Mouse (Mus musculus) heart, embryonic 10.5 days (tissue): ENCODE data around the gene Pigq. TPM values are rescaled to one million over a fixed set of nuclear protein-coding genes. Genes with fewer than 3 reads are reported as not detected.

Source experiments
- polyA plus RNA-seq: library from polyadenylated mRNA; unstranded; fragments of >200 nt; fragmentation: Nextera tagmentation; extraction: Ambion mirVana; gene quantifications from 2 replicates; pipeline ENCODE4 v1.2.1, GENCODE M21; 2016

The Pigq gene
- polyA plus RNA-seq, 1 experiment from 2014 or later: 71.8 TPM

Other genes starting within 250 kb of the Pigq start
- gene Gng13, start 227.8 kb downstream of the Pigq start, polyA plus RNA-seq: 2.2 and 4.6 TPM in 2 replicates
- 34.5 and 46.4 TPM in 2 replicates for gene Chtf18, start 217.5 kb downstream of the Pigq start, polyA plus RNA-seq
- 18.1 and 19.8 TPM in 2 replicates for gene Rpusd1, start 217.3 kb downstream of the Pigq start, polyA plus RNA-seq
- gene Mslnl, start 208.9 kb downstream of the Pigq start, polyA plus RNA-seq: not detected in 2 replicates
- 0.98 and 2.8 TPM in 2 replicates for gene Msln, start 190.6 kb downstream of the Pigq start, polyA plus RNA-seq
- 33.5 and 36.0 TPM in 2 replicates for gene Narfl, start 171.2 kb downstream of the Pigq start, polyA plus RNA-seq
- gene Haghl, start 159.3 kb downstream of the Pigq start, polyA plus RNA-seq: 58.0 and 63.8 TPM in 2 replicates
- gene Ccdc78, start 158.4 kb downstream of the Pigq start, polyA plus RNA-seq: 0.18 and 0.37 TPM in 2 replicates
- 74.5 and 74.9 TPM in 2 replicates for gene Fam173a, start 152.0 kb downstream of the Pigq start, polyA plus RNA-seq
- 0.99 TPM in 1 of 2 replicates, not detected in the other for gene AC134908.4, start 149.3 kb downstream of the Pigq start, polyA plus RNA-seq
- 44.3 and 48.0 TPM in 2 replicates for gene Metrn, start 147.8 kb downstream of the Pigq start, polyA plus RNA-seq
- 0.62 and 1.2 TPM in 2 replicates for gene Fbxl16, start 135.9 kb downstream of the Pigq start, polyA plus RNA-seq
- 21.6 and 23.0 TPM in 2 replicates for gene Wdr24, start 121.3 kb downstream of the Pigq start, polyA plus RNA-seq
- 45.8 and 50.7 TPM in 2 replicates for gene Jmjd8, start 116.1 kb downstream of the Pigq start, polyA plus RNA-seq
- gene Stub1, start 111.5 kb downstream of the Pigq start, polyA plus RNA-seq: 343 and 404 TPM in 2 replicates
- gene Rhbdl1, start 107.6 kb downstream of the Pigq start, polyA plus RNA-seq: 2.3 and 4.0 TPM in 2 replicates
- 2.1 and 3.0 TPM in 2 replicates for gene Gm20683, start 103.2 kb downstream of the Pigq start, polyA plus RNA-seq
- 29.0 and 29.8 TPM in 2 replicates for gene Rhot2, start 100.1 kb downstream of the Pigq start, polyA plus RNA-seq
- gene Wdr90, start 83.4 kb downstream of the Pigq start, polyA plus RNA-seq: 22.4 and 31.7 TPM in 2 replicates
- 133 and 201 TPM in 2 replicates for gene Mcrip2, start 76.2 kb downstream of the Pigq start, polyA plus RNA-seq
- gene Mettl26, start 69.9 kb downstream of the Pigq start, polyA plus RNA-seq: 46.7 and 55.4 TPM in 2 replicates
- gene Wfikkn1, start 64.1 kb downstream of the Pigq start, polyA plus RNA-seq: 0.96 and 3.8 TPM in 2 replicates
- 22.2 and 24.4 TPM in 2 replicates for gene Rab40c, start 25.2 kb downstream of the Pigq start, polyA plus RNA-seq
- gene Nhlrc4, start within 50 bp of the Pigq start, polyA plus RNA-seq: 0.15 and 0.85 TPM in 2 replicates
- 0.20 and 0.55 TPM in 2 replicates for gene A930017K11Rik, start 7.6 kb upstream of the Pigq start, polyA plus RNA-seq
- 20.1 and 21.4 TPM in 2 replicates for gene Capn15, start 40.9 kb upstream of the Pigq start, polyA plus RNA-seq
- 12.3 and 16.6 TPM in 2 replicates for gene Rab11fip3, start 124.6 kb upstream of the Pigq start, polyA plus RNA-seq
- 32.8 and 39.6 TPM in 2 replicates for gene Decr2, start 145.4 kb upstream of the Pigq start, polyA plus RNA-seq
- gene Nme4, start 150.7 kb upstream of the Pigq start, polyA plus RNA-seq: 115 and 137 TPM in 2 replicates
- gene Tmem8, start 168.4 kb upstream of the Pigq start, polyA plus RNA-seq: 0.71 and 1.2 TPM in 2 replicates
- 273 and 284 TPM in 2 replicates for gene Mrpl28, start 178.6 kb upstream of the Pigq start, polyA plus RNA-seq
- gene Axin1, start 193.8 kb upstream of the Pigq start, polyA plus RNA-seq: 5.5 and 7.0 TPM in 2 replicates